Mouse (Mus musculus): ENCODE measurements around the gene Slc26a5. TPM values are rescaled to one million over a fixed set of nuclear protein-coding genes. Genes with fewer than 3 reads are reported as not detected.

The Slc26a5 gene
- polyA plus RNA-seq (2012; ENCODE audit: insufficient read depth, insufficient read length, missing spikeins): not detected in 2 replicates

DNA sequence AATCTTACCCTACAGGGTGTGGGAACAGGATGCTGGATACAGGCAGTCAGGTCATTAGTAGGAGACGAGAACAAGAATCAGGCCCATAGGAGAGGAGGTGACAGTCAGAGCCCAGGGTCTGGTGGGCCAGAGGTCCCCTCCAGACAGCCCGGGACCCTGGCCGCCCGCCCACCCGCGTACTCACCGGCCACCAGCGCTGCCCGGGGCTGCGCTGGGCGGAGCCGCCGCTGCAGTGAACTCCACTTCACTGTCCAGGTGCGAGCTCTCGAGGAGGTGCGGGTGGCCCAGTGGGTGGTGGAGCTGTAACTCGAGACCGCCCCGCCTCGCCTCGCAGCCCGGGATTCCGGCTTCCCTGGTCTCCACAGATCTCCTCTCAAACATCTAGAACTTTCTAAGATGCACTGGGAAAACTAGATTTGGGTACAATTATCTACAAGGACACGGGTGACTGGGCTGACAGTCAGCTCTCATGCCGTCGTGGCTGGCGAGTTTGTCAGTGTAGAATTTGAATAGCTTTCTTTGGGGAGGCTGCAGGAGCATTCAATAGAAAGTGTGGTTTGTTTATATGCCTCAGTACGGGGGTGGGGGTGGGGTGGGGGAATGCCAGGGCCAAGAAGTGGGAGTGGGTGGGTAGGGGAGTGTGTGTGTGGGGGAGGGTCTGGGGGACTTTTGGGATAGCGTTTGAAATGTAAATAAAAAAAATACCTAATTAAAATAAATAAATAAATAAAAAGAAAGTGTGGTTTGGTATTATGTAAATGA, at the start of gene Slc26a5:
Gene Slc26a5 (minus strand): TSS at position 259 of the 762 bp plus-strand sequence.
- Histone ChIP-seq H3K27ac (ENCODE audit: insufficient read depth, low read depth, low read length) (no peak within 1 kb of the TSS), H3K4me3 (ENCODE audit: insufficient read depth, low read length) (no peak within 1 kb of the TSS), H3K4me1 (ENCODE audit: control insufficient read depth, insufficient read depth, low read length) (no peaks in the 10 kb centered on the region)
- TF ChIP-seq POLR2A (IDR thresholded peaks at IDR 0.05; ENCODE audit: borderline replicate concordance, low read depth, low read length) (no peak), CTCF (IDR thresholded peaks at IDR 0.05; ENCODE audit: low read depth, low read length) (no peak)

DNA sequence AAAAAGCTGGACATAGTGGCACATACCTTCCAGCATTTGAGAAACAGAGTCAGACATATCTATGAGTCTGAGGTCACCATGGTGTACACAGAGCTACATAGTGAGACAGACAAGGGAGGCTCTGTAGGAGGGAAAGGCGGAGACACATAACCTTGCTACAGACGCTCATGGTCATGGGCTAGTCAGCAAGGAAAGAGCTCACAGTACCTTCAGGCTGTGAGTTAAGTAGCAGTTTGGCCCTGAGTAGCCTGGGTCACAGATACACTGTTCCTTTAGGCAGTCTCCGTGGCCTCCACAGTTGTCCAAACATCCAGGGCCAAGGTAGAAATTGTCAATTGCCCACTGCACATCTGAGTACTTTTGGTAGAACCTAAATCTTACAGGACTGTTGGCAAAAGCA, 49.4 kb upstream of the Slc26a5 start:
- Histone ChIP-seq H3K27ac (ENCODE audit: insufficient read depth, low read depth, low read length) (no peak overlapping the region), H3K4me1 (ENCODE audit: control insufficient read depth, insufficient read depth, low read length) (no peaks in the 10 kb centered on the region), H3K4me3 (ENCODE audit: insufficient read depth, low read length) (no peak overlapping the region)
- no peak for TF ChIP-seq CTCF (IDR thresholded peaks at IDR 0.05; ENCODE audit: low read depth, low read length)
- no peak for TF ChIP-seq POLR2A (IDR thresholded peaks at IDR 0.05; ENCODE audit: borderline replicate concordance, low read depth, low read length)

DNA sequence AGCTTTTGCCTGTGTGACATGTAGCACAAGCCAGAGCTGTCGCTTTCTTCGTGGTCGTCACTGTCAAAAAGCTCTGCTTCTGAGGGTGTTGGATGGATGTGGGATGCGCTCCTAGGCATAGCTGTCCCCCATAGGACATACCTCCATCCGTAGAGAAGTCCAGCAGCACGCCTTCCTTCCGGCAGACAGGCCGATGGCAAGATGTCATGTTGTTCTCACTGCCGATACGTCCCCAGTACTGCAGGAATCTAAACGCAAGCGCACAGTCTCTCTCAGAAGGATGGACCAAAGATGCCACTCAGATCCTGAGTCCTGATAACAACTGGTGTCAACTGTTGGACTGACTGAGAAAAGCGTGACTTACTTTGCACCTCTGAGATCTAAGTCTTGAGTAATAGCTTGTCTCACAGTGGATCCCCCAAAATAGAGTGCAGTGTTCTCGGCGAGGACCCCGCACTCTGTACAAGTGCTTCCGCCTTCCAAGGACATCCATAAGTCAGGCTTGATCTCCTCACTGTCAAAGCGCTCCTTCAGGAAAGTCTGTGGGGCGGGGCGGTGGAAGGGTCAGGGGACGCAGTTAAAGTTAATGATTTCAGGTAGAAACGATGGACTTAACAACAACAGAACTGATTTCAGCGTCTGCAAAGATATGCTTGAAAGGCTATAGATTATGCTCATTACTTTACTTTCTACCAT, 47.6 kb upstream of the Slc26a5 start:
- TF ChIP-seq POLR2A (IDR thresholded peaks at IDR 0.05; ENCODE audit: borderline replicate concordance, low read depth, low read length) (no peak), CTCF (IDR thresholded peaks at IDR 0.05; ENCODE audit: low read depth, low read length) (no peak)
- Histone ChIP-seq H3K27ac (ENCODE audit: insufficient read depth, low read depth, low read length) (no peak overlapping the region), H3K4me1 (ENCODE audit: control insufficient read depth, insufficient read depth, low read length) (no peaks in the 10 kb centered on the region), H3K4me3 (ENCODE audit: insufficient read depth, low read length) (no peak overlapping the region)

DNA sequence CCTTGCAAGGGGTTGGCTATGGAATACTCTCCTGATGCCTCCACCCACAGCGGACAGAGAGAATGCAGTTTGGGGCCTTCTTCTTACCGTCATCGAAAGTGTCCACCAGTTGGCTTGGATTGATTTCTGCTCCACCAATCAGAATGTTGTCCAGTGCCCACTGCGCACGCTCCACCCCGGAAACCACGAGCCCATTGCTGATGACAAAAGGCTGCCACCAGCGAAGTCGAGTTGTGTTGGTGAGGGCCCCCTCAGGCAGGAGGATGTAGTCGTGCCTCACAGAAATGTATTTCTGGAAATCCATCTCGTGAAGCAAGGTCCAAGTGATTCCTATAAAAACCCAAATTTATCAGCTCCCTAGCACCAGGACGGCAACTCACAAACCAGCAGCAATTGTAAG, 45.3 kb upstream of the Slc26a5 start:
- Histone ChIP-seq H3K4me3 (ENCODE audit: insufficient read depth, low read length) (no peak overlapping the region), H3K4me1 (ENCODE audit: control insufficient read depth, insufficient read depth, low read length) (no peaks in the 10 kb centered on the region), H3K27ac (ENCODE audit: insufficient read depth, low read depth, low read length) (no peak overlapping the region)
- TF ChIP-seq CTCF (IDR thresholded peaks at IDR 0.05; ENCODE audit: low read depth, low read length) (no peak), POLR2A (IDR thresholded peaks at IDR 0.05; ENCODE audit: borderline replicate concordance, low read depth, low read length) (no peak)

DNA sequence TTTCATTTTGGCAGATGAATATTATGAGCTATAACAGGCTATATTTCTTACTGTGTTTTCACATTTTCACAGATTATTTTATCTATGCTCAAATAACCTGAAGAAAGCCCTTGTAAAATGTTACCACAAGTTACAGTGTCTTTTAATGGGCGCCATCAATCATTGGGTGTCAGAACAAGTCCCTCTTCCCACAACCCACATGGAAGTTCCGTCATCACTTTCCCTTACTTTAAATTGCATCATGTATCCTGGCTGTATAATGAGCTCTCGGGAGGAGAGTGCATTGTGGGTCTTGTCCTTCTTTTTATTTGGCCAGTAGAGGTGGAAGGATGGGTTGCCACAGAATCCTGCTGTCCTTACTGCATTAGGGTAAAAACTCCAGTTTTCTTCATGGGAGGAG, 44.3 kb upstream of the Slc26a5 start:
- no peak for TF ChIP-seq POLR2A (IDR thresholded peaks at IDR 0.05; ENCODE audit: borderline replicate concordance, low read depth, low read length)
- TF ChIP-seq CTCF (IDR thresholded peaks at IDR 0.05; ENCODE audit: low read depth, low read length): no peak

DNA sequence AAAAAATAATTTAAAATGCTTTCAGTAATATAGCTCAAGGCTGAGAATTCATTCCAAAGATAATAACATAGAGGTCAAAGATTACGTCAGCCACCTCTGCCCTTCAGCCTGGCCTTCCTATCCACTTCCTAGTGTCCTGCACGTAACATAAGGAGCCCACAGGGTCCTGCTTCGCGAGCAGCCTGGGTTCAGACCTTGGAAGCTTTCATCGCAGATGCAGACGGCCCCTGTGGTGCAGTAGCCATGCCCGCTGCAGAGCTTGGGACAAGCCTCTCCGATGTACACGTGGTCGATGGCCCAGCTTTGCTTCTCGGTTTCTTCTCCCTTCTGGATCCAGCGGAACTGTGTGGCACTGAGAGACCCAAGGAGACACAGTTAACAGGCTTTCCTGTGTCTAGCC, 36.0 kb upstream of the Slc26a5 start:
- TF ChIP-seq POLR2A (IDR thresholded peaks at IDR 0.05; ENCODE audit: borderline replicate concordance, low read depth, low read length) (no peak), CTCF (IDR thresholded peaks at IDR 0.05; ENCODE audit: low read depth, low read length) (no peak)
- no peak overlapping the region for H3K4me3 ChIP-seq (ENCODE audit: insufficient read depth, low read length)
- no peaks in the 10 kb centered on the region for H3K4me1 ChIP-seq (ENCODE audit: control insufficient read depth, insufficient read depth, low read length)
- H3K27ac ChIP-seq (ENCODE audit: insufficient read depth, low read depth, low read length): no peak overlapping the region

More for the DNA sequence above, 44.3 kb upstream of the Slc26a5 start:
- no peaks in the 10 kb centered on the region for H3K4me1 ChIP-seq (ENCODE audit: control insufficient read depth, insufficient read depth, low read length)
- no peak overlapping the region for H3K4me3 ChIP-seq (ENCODE audit: insufficient read depth, low read length)
- H3K27ac ChIP-seq (ENCODE audit: insufficient read depth, low read depth, low read length): no peak overlapping the region

DNA sequence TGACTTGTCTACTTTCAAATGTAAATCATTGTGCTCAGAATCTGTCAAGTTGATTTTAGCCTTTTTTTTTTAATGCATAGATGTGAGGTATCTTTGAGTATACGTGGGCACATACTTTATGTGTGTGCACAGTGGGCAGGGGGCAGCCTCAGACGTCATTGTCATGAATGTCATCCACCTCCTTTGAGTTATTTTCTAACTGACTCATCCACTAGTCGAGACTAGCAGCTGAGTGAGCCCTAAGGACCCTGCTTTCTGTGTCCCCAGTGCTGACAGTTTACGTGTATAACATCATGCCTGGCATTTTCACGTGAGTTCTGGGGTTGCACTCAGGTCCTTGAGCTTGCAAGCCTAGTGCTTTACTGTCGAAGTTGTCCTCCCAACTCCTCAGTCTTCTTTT, 35.5 kb upstream of the Slc26a5 start:
- TF ChIP-seq CTCF (IDR thresholded peaks at IDR 0.05; ENCODE audit: low read depth, low read length): no peak
- no peak for TF ChIP-seq POLR2A (IDR thresholded peaks at IDR 0.05; ENCODE audit: borderline replicate concordance, low read depth, low read length)
- Histone ChIP-seq H3K4me1 (ENCODE audit: control insufficient read depth, insufficient read depth, low read length) (no peaks in the 10 kb centered on the region), H3K27ac (ENCODE audit: insufficient read depth, low read depth, low read length) (no peak overlapping the region), H3K4me3 (ENCODE audit: insufficient read depth, low read length) (no peak overlapping the region)

DNA sequence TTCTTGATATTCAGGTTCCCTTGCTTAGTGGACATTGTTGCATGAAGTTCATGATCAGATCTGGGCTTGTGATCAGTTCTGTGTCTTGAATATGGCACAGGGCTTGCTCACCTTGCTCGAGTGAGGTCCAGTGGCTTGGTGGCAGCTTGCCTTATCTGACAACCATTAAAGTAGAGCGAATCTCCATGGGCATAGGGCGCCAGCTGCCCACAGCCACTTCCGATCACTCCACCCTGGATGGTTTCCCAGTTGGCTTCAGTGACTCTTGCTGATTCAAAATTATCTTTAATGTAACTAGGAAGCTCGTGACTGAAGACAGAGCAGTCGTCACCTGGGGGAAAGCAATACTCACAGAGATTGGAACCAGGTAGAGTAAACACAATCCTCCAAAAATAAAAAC, 33.5 kb upstream of the Slc26a5 start:
- Histone ChIP-seq H3K4me1 (ENCODE audit: control insufficient read depth, insufficient read depth, low read length) (no peaks in the 10 kb centered on the region), H3K27ac (ENCODE audit: insufficient read depth, low read depth, low read length) (no peak overlapping the region), H3K4me3 (ENCODE audit: insufficient read depth, low read length) (no peak overlapping the region)
- TF ChIP-seq CTCF (IDR thresholded peaks at IDR 0.05; ENCODE audit: low read depth, low read length) (no peak), POLR2A (IDR thresholded peaks at IDR 0.05; ENCODE audit: borderline replicate concordance, low read depth, low read length) (no peak)

DNA sequence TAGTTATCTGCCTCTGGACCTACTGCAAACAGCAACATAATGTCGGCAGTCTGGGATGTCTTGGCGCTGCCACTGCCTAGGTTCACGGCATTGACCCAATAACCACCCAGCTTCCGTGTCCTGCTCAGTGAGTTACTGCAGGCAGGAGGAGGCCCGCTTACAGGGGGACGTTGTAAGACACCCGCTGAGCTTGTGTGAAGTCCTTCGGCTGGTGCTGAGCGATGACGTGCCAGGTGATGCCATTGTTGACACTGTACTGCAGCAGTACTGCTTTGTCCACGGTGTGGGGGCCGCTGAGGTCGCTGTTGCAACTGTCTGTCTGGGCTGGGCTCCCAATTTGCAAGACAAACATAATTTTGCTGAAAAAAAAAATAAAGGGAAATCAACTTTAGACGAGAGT, 31.2 kb upstream of the Slc26a5 start:
- Histone ChIP-seq H3K4me3 (ENCODE audit: insufficient read depth, low read length) (no peak overlapping the region), H3K27ac (ENCODE audit: insufficient read depth, low read depth, low read length) (no peak overlapping the region), H3K4me1 (ENCODE audit: control insufficient read depth, insufficient read depth, low read length) (no peaks in the 10 kb centered on the region)
- TF ChIP-seq CTCF (IDR thresholded peaks at IDR 0.05; ENCODE audit: low read depth, low read length): no peak
- no peak for TF ChIP-seq POLR2A (IDR thresholded peaks at IDR 0.05; ENCODE audit: borderline replicate concordance, low read depth, low read length)

DNA sequence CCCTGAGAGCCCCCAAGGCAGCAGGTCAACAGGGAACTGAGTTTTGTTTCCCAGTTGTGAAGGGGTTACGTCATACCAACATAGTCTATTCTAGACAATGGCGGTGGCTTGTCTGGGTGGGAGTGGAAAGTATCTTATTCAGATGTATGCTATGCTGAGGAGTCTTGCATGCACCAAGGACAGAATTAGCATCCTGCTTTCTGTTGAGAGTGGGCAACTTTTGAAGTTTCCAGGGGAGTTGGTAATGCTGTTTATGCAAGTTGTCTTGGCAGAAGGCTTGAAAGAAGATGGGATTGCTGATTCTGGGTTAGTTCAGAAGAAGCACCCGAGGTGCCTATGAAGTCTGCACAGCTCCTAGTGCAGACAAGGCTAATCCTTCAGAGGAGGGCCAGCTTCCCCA, 28.8 kb upstream of the Slc26a5 start:
- TF ChIP-seq CTCF (IDR thresholded peaks at IDR 0.05; ENCODE audit: low read depth, low read length) (no peak), POLR2A (IDR thresholded peaks at IDR 0.05; ENCODE audit: borderline replicate concordance, low read depth, low read length) (no peak)
- Histone ChIP-seq H3K27ac (ENCODE audit: insufficient read depth, low read depth, low read length) (no peak overlapping the region), H3K4me1 (ENCODE audit: control insufficient read depth, insufficient read depth, low read length) (no peaks in the 10 kb centered on the region), H3K4me3 (ENCODE audit: insufficient read depth, low read length) (no peak overlapping the region)
